Mouse (Mus musculus) thymus, postnatal 4 days (tissue): ENCODE data around the gene Mrpl4.

Source experiments
- DNase-seq: peaks from one replicate; pipeline ENCODE4 v3.0.0; 2021

Gene Mrpl4

DNA sequence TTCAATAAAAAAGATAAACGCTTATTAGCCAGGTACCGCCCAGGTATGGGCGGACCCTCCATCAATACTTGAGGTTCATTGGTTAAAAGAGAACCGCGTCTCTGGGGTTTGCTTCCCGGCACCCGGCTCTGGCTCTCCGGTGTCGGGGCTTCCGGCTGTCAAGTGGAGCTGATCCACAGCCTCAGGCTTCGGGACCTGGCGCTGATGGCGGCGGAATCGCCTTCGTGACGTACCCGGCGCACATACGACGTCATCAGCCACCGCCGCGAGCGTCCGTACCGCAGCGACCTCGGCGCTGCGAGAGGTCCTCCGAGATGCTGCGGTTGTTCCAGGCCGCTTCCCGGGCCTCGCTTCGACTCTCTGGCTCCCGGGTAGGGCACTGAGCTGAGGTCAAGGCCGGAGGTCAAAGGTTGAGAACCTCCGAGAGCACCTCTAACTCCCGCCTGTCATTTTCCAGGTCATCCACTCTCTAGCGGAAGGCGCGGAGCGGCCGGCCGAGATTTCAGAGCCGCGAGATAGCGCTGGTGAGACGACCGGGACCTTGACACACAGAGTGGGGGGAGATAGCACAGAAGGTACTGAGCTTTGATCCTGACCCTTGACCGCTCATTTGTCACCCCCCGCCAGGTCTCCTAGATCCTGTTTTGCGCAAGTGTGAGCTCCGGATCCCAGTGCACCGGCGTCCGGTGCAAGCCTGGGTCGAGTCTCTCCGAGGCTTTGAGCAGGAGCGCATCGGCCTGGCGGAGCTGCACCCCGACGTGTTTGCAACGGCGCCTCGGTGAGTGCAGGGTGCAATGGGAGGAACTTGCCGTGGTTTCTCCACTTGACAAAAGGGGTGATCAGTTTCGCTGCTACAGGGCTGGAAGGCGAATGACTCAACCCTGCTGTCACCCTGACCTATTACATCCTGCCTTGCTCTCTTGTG is at the start of gene Mrpl4:
Gene Mrpl4 (plus strand): TSS at position 112 of the 925 bp plus-strand sequence.
- peak; percentile 93 for DNase-seq

DNA sequence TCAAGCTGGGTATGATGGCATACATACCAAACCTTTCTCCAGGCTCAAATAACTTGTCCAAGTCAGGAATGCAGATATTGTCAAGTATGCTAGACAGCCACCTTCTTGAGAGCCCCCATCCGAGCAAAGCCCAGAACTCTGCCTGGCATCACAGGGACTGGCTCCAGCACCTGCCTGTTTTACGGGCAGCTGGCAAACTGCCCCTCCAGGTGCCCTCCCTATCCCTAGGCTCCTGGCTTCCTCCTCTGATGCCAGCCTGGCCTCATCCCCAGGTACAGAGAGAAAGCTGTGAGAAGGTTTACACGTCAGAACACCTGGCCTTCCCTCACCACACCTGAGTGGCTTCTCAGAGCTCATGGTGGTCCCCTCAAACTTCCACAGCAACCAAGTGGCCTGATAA is 45.5 kb upstream of the Mrpl4 start:
- DNase-seq, result no peak

DNA sequence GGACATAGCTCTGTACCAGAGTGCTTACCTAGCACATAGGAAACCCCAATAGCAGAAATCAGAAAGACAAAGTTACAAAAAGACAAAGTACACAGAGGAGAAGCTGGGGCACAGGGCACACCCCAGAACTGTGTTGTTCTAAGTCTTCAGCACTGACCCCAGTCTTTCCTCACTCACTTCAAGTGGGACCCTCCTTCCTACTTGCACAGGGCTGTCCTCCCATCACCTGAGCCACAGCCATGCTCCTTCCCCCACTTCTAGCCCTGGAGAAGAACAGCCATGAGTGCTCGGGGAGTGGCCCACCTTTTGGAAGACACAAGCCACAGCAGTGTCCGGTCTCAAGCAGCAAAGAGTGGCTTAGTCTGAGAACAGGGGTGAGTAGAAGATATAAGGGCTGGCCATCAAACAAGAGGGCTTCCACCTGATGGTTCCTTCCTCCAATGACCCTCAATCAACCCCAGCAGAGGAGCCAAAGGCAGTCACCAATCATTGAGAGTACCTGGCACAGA is 43.1 kb upstream of the Mrpl4 start, which contains the start of gene Dnmt1:
Gene Dnmt1 (minus strand): TSS at position 459 of the 509 bp plus-strand sequence.
- no peak for DNase-seq

DNA sequence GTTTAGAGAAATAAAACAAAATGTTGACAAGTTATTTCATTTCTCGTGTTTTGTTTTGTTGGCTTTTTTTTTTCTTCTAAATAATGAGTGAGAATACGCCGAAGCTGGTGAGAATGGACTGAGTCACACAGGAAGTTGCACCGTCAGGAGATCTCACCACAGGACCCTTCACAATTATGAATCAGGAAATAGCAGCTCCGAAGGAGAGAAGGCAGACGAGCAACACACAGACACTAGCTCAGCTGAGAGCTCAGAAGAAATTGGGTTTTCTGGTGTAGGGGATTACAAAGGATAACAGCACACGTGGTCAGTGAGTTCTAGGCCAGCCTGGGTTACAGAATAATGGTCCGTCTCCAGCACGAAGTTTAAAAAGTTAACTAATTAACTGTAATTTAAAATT is 41.0 kb upstream of the Mrpl4 start:
- DNase-seq, result no peak

DNA sequence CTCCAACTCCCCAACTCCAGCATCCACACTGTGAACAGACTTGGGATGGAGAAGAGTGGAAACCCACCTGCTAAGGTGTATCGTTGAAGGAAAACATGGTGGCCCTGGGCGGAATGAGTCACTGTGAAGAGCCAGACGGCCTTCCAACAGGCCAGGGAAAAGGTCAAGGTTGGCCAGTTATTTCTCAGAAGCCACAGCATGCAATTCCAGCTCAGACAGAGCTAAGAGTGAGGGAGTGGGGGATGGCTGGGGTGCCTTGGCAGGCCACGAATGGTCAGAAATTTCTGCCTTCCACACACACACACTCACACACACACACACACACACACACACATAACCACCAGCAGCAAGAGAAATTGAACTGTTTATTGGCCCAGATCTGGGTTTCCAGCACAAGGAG is 36.9 kb upstream of the Mrpl4 start:
- no peak for DNase-seq

DNA sequence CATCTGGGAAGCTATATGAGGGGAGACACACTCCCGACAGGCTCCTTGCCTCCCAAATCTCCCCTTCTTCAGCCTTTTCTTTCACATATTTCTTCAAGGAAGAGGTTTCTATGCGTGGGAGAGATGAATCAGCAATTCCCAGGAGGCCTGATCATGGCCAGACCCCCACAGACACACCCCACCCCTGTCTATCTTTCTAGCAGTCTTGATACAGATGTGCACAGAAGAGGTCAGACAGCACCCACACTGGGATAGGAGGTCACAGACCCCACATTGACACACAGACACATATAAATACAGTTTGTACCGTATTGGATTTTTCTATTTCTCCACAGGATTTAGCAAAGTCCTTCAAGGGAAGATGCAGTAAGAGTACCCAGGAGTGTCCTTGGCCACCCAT is 36.5 kb upstream of the Mrpl4 start:
- DNase-seq, result no peak

DNA sequence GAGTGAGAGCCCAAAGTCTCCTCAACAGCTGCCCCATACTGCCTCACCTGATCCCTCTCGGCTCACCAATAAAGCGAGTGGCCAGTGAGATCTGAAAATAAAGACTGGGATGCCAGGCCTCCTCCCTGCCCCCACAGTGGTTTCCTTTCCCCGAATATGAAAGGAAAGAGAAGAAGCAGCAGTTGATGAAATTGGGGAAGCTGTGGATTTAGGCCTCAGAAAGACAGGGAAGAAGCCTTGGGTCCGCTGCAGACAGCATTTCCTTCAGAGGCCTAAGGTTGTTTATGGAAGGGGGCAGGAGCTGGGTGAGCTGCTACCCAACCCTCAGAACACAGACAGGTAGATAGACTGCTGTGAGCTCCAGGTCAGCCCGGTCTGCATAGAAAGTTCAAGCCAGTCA is 35.8 kb upstream of the Mrpl4 start:
- DNase-seq, result no peak

DNA sequence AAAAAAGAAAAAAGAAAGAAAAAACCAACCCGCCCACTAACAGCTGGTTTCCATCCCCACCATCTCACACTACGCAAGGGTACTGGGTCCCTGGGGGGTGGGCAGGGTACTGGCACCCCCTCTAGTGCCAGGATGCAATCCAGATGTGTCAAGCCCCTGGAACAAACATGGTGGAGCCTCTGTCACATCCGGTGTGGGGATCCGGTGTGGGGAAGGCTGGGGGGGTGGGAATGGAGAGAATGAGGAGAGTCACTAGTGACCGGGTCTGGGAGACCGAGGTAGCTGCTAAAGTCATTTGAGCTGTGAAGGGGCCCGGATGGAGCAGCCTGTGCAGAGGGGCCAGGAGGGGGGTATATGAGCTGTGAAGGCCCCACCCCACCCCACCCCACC is 30.8 kb upstream of the Mrpl4 start:
- DNase-seq, result no peak

DNA sequence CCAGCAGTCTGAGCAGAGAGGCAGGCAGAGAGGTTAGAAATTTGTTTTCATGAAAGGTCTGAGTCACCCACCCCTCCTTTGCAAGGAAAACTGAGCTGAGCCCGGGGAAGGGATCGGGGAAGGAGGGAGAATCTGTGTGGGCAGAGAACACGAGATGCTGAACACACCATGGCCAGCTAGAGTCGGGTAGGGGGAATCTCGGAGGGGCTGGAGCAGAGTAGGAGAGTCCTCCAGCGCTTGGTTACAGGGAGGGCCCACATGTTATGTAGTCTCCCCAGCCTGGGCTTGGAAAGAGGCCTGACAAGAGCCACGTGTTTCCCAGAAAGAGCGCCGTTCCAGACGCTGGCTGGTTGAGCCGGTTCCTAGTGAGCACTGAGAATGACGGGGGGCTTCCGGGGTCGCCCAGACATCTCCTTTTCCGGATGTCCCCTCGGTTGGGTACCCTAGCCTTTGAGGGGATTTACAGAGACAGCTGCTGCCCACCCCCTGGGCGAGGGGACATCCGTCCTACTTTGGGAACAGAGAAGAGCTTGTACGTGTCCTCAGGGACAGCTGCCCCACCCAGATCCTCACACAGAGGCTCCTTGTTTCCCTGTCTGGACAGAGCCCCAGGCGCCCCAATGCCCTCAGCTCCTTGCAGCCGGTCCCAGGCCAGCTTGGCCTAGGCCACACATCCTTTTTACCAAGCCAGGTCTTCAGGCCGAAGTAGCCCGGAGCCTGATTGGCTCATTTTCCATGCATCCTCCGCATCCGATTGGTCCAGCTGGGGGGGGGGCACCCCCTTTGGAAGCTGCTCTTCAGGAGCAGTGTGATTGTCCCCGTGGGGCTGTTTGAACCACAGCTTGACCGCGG is 30.2 kb upstream of the Mrpl4 start:
- DNase-seq, result no peak

DNA sequence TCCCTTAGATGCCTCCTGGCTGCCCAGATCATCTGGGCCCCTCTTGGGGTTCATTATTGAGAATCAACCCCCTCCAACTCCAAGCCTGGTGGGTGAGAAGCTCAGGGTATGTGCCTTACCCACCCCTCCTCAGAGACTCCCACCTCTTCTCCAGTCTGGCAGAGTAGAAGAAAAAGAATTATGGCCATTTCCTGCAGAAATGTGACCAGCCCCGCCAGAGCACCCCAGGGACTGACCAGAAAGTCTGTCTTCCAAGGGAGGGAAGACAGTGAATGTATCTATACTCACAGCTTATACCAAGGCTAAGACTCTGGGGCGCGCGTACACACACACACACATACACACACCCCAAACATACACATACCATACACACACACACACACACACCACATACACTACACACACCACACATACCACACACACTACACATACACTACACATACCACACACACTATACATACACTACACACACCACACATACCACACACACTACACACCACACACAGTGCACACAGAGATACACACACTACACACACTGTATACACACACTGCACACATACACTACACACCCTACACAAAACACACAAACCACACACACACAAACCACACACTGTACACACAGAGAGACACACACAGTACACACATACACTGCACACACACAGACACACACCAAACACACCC is 29.4 kb upstream of the Mrpl4 start:
- no peak for DNase-seq

DNA sequence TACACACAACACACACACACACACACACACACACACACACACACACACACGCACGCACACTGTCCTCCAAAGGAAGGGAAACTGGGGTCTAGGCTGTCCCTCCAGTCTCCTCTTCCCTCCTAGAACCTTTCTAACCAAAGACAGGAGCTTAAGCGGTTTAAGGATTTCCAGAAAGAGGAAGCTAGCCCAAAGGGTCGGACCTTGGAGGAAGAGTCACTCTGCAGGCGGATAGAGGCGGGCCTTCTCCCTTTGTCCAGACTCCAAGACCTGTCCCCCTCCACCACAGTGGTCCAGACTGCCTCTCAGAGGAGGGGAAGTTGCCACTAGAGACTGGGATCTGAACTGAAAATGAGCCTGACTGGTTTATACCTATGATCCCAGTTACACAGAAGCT is 28.9 kb upstream of the Mrpl4 start:
- DNase-seq, result no peak

DNA sequence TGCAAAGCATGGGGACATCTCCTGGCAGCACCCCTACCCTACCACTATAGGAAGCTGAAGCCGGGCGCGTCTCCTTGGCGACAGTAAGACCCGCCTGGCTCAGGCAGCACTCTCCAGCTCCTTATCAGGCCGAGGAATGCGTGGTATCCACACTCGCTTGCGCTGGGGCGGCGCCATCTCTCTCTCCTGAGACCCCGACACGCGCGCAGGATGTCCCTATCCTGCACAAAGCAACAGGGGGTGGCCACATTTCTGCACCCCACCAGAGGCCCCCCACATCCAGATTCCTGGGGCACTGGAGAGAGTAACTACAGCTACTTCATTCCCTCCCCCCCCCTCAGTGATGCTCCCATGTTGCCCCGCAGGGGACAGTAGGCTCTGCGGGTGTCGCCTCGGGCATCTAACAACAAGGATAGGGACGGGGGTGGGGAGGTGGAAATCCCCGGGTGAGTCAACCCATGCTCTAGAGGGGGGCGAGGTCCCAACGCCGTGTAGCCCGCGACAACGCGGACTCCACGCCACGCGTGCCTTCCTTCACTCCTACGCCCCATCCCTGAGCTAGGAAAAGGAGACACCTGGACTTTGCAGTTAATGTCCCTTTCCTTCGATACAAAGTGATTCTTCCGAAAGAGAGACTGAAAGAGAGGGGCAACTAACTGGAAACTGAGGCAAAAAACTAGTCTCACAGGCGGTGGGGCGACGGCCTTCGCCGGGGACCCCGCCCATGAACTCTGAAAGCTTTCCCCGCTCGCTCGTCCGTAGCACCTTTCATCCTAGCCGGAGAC is 26.9 kb upstream of the Mrpl4 start:
- peak; percentile 60 for DNase-seq

DNA sequence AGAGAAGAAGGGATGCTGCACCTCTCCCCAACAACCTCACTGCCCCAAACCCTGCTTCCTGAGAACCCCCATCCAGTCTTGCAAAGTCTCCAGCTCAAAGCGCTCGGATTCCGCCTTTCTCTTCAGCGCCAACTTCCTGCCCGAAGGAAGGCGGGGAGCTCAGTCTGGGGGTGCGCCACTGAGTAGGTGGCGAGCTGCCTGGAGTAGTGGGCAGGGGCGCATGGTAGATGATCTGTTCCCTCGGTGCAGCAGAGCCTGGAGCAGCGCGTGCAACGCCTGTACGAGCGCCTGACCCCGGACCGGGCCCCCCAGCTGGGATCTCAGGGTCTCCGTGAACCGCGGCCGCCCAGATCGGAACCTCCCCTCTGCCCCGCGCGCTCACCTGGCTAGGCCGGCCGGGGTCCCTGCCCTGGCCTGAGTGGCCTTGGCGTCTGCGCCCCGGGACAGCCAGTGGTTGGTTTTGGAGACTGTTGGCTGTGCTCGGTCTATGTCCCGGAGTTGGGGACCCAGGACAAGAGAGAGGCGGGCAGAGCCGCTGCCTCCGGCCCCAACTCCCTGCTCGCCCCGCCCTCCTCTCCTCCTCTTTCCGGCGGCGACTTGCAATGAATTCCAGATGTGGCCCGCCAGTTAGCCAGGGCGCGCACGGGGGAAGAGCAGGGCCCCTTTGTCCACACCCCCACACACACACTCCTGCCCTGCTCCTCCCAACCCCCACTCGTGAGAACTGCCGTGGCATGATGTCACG is 26.1 kb upstream of the Mrpl4 start, which contains the start of gene S1pr2:
Gene S1pr2 (minus strand): TSS at position 566 of the 745 bp plus-strand sequence.
- DNase-seq, result peak; percentile 76

DNA sequence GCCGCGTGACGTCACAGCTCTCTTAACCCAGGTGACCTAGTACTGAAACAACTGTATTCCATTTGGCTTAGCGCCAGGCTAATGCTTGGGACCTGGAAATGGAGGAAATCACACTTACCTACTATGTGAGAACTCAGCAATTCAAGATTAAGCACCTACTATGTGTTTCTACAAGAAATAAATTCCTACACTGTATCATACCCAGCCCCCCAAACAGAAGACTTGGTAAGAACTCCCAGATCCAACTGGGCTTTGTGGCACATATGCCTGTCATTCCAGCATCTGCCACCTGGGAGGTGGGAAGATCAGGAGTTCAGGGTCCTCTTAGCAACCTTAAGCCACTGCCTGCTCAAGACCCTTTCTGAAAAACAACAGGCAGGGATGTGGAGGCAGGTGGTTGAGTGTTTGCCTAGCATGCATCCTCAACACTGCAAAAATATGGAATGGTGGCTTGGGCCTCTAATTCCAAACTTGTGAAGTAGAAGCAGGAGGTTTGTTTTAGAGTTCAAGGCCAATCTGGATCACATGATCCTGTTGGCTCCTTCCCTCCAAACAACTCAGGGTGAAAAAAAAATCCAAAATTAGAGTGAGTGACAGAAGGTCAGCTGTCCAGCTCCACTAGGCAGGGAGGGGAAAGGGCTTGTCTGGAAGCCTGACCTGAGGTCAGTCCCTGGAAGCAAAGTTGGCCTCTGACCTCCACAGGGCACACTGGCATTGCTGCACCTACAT is 25.4 kb upstream of the Mrpl4 start:
- no peak for DNase-seq

DNA sequence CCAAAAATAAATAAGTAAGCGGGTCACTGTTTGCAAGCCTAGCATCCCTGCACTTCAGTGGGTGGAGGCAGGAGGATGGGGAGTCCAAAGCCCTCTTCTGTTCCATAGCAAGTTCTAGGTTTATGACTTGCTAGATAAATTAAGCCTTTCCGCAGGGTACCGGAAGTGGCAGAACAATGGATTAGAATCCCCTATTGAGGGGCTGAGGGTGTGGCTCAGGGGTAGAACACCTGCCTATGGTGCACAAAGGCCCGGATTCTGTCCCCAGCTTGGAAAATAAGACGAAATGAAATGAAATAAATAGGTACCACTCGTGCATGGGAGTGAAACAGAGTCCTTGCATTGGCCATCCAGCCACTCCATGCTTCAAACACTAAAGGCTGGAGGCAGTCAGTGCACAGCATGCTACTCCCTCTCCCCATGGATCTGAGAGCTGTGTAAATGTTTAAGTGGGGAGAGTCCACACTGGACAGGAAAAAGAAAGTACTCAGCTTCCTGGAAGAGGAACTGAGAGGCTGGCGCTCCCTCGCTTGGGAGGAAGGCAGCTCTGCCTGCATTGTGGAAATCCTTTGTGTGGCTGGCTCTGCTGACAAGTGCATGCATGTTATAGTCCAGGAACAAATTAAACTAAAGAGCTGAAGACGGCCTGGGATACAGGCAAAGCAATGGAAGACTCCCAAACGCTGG is 24.0 kb upstream of the Mrpl4 start:
- DNase-seq, result no peak

DNA sequence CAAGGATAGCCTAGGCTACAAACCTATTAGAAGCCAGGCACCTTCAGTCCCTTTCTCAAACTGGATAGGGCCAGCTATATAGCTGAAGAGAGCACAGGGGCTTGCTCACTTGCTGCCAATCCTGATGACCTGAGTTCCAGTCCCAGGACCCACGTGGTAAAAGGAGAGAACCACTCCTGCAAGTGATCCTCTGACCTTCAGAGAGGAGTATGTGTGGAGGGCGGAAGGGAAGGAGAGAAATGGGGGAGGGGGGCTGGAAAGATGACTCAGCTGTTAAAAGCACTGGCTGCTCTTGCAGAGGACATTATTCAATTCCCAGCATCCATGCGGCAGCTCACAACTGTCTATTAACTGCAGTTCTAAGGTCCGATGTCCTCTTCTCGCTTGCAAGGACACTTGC is 23.4 kb upstream of the Mrpl4 start:
- no peak for DNase-seq

DNA sequence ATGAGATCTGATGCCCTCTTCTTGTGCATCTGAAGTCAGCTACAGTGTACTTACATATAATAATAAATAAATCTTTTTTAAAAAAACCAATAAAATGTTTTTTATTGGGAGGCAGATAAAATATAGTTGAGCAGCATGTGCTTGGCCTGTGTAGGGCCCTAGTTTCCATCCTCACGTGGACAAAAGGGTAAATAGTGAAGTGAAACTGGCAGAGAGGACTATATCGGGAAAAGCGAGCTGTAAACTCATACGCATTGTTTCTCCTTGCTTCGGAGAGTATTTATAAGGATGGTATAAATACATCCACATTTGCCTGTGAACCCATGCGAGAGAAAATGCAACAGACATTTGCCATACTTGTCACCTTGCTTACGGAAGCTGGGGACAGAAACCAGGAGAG is 22.8 kb upstream of the Mrpl4 start:
- DNase-seq, result no peak

DNA sequence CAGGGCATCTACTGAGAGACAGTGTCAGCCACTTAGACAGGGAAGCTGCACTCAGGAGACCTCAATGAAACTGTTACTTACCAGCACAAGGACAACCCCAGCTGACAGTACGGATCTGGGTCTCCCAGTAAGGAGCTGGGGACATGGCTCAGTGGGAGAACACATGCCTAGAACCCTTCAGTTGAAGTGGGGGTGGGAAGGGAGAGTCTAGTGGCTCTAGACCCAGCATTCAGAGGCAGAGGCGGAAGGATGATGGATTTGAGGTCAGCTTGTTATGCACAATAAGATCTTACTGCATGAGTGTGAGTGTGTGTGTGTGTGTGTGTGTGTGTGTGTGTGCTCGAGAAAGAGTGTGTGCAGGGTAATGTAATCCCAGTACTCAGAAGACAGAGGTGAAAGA is 20.4 kb upstream of the Mrpl4 start:
- no peak for DNase-seq

DNA sequence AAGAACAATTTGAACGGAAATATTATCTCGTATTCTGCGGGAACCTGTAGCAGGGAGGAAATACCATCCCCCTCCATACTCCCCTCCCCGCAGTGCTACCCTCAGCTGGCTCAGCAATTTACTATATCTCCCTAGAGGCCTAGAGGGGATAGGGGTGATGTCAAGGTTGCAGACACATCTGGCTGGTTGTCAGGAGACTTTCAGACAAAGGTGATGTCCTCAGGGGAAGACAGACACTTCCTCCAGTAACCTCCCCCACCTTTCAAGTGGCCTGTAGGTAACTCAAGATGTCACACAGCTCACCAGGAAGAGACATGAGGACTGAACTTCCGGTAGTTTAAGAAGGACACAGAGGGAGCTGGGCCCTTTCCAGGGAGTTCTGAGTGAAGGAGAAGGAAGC is 19.4 kb upstream of the Mrpl4 start:
- DNase-seq, result peak; percentile 49
